Mouse (Mus musculus) adrenal gland, postnatal 4 days (tissue): ENCODE data around the gene Ermap. TPM values are rescaled to one million over a fixed set of nuclear protein-coding genes. Genes with fewer than 3 reads are reported as not detected.

Experiments used
- DNase-seq, 2 experiments: peaks; one replicate each; pipeline ENCODE4 v3.0.0; 2021 to 2022; ENCODE audit warnings: low spot score in 2 of 2, mixed read lengths in 2 of 2
- microRNA-seq: library from miRNA; unstranded; fragments of <30 nt; microRNA quantifications from one replicate; pipeline ENCODE4 v1.2.0, GENCODE M21; 2021
- total RNA-seq, 2 experiments: library from RNA; stranded (reverse); gene quantifications; 2 replicates each; pipeline ENCODE4 v1.2.3; 2021

The Ermap gene
- total RNA-seq, 2 experiments from 2014 or later: 6.9 to 13.1 TPM

- DNase-seq: no peak
Observed at GRCm38 (mm10) chr4:119140126-119140525, 49.7 kb downstream of the Ermap start.

GRCm38 (mm10) chr4:119138776-119139175 lies 51.0 kb downstream of the Ermap start:
- no peak for DNase-seq

- peak; percentile 22 to 57 for DNase-seq
Observed at GRCm38 (mm10) chr4:119138171-119138570, 51.6 kb downstream of the Ermap start.

- DNase-seq: no peak
Observed at GRCm38 (mm10) chr4:119137313-119137712, 52.5 kb downstream of the Ermap start.

- DNase-seq: no peak
Observed at GRCm38 (mm10) chr4:119133860-119134259, 56.0 kb downstream of the Ermap start.

GRCm38 (mm10) chr4:119133306-119133705 lies 56.5 kb downstream of the Ermap start:
- no peak for DNase-seq

GRCm38 (mm10) chr4:119131189-119131910 lies 58.5 kb downstream of the Ermap start:
- no peak for DNase-seq

- no peak for DNase-seq
Observed at GRCm38 (mm10) chr4:119129096-119129495, 60.7 kb downstream of the Ermap start.

GRCm38 (mm10) chr4:119128547-119128946 lies 61.3 kb downstream of the Ermap start:
- no peak for DNase-seq

- no peak for DNase-seq
Observed at GRCm38 (mm10) chr4:119127229-119127628, 62.6 kb downstream of the Ermap start.

GRCm38 (mm10) chr4:119125577-119126270 lies 64.1 kb downstream of the Ermap start:
- DNase-seq: no peak

Small RNAs within 50 kb of the gene (microRNA-seq; reads per million reads assigned to microRNA genes)
- gene Mir1957a: not detected

Other genes starting within 250 kb of the Ermap start
- not detected for gene Lao1, start 228.4 kb downstream of the Ermap start, total RNA-seq
- gene Slc2a1, start 81.3 kb downstream of the Ermap start, total RNA-seq: 10 to 100 TPM; 13.0 to 15.5 TPM
- 10 to 100 TPM; 12.2 to 16.2 TPM for gene Zfp691, start 15.8 kb downstream of the Ermap start, total RNA-seq
- 10 to 100 TPM; 33.9 to 38.3 TPM for gene Svbp, start 5.3 kb upstream of the Ermap start, total RNA-seq
- gene Tmem269, start 28.2 kb upstream of the Ermap start, total RNA-seq: not detected
- gene AU022252, start 42.7 kb upstream of the Ermap start, total RNA-seq: 10 to 100 TPM; 20.8 to 26.1 TPM
- 10 to 100 TPM; 37.7 to 38.1 TPM for gene P3h1, start 42.9 kb upstream of the Ermap start, total RNA-seq
- gene Cldn19, start 65.4 kb upstream of the Ermap start, total RNA-seq: 1 to 10 TPM in 1 of 2 experiments, under 1 TPM in 1; 0.45 to 8.8 TPM
- 100 to 1,000 TPM; 555 to 590 TPM for gene Ybx1, start 104.6 kb upstream of the Ermap start, total RNA-seq
- 10 to 100 TPM; 32.9 to 33.4 TPM for gene Ppih, start 130.5 kb upstream of the Ermap start, total RNA-seq
- gene Ccdc30, start 225.5 kb upstream of the Ermap start, total RNA-seq: 10 to 100 TPM; 11.8 to 14.0 TPM
- 10 to 100 TPM; 31.4 to 36.9 TPM for gene Ppcs, start 232.4 kb upstream of the Ermap start, total RNA-seq
- 1 to 10 TPM; 2.5 to 5.1 TPM for gene Zmynd12, start 232.8 kb upstream of the Ermap start, total RNA-seq